Mouse (Mus musculus): ENCODE data around the gene Stfa2.
"Not testable (repeated sequence)": the region's sequence is repeated elsewhere in the genome, so short reads cannot be mapped to it uniquely, and the experiment has no call there.

Stfa2 gene

DNA sequence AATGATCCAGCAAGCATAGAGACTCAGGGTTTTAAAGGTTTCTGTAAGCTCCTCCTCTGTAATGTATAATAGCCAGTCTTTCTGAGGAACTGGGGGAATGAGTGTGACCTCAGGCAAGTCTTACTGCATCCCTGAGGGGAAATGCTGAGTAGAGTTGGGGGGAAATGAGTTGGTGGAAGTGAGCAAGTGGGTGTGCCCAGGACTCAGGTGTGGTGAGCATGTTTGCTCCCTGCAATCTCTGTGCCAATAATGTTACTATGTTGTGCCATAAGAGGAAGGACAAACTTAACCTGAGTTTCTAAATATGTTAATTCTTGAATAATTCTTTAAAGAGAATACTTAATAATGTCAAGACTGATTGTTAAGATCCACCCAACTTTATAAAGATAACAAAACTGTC lies at the start of gene Stfa2:
Gene Stfa2, minus strand, starts transcription at position 101 of the 400 bp plus-strand sequence.
- TF ChIP-seq GATA4 (IDR thresholded peaks at IDR 0.05; ENCODE audit: insufficient replicate concordance, low read length) = no peak

DNA sequence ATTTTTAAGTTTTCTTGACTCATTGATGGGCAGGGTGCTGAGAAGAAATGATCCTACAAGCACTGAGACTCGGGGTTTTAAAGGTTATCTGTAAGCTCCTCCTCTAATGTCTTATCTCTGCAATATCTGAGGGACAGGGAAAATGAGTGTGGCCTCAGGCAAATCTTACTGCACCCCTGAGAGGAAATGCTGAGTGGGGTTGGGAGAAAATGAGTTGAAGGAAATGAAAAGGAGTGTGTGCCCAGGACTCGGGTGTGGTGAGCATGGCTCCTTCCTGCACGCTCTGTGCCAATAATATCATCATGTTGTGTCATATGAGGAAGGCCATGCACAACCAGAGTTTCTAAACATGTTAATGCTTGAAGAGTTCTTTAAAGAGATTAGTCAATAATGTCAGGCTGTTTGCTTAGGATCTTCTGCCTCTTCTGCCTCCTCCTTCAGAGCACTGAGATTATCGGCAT lies 47.1 kb upstream of the Stfa2 start, which contains the start of gene Stfa3:
Gene Stfa3, minus strand, starts transcription at position 51 of the 461 bp plus-strand sequence.
- no peak for TF ChIP-seq GATA4 (IDR thresholded peaks at IDR 0.05; ENCODE audit: insufficient replicate concordance, low read length)

DNA sequence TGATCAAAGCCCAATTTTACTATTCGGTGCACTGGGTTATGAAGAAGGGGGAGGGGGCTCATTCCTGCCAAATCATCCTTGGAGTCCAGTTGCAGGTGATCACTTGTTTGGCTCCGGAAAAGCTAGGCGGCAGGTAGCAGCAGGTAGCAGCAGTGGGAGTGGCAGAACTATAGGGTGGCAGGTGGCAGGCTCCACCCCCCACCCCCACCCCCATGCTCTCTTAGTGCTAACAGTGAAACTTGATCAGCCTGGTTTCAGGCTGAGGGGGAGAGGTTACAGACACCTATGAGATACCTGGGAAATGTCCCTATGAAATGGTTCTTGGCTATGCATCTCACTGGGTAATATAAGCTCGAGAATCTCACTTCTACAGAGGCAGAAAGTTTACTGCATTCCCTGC lies 19.2 kb downstream of the Stfa2 start:
- no peak for TF ChIP-seq GATA4 (IDR thresholded peaks at IDR 0.05; ENCODE audit: insufficient replicate concordance, low read length)

DNA sequence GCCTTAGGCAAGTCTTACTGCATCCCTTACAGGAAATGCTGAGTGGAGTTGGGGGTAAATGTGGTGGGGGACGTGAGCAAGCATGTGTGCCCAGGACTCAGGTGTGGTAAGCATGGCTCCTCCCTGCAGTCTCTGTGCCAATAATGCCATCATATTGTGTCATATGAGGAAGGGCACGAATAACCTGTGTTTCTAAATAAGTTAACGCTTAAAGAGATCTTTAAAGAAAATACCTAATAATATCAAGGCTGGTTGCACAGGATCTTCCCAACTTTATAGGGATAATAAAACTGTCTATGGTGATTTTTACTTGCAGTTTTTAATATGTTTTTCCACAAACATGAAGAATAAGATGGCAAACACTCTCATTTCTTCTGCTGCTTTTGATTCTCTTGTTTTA lies 40.6 kb downstream of the Stfa2 start, which contains the start of gene BC100530:
Gene BC100530, minus strand, starts transcription at position 101 of the 400 bp plus-strand sequence.
- not testable (repeated sequence) for TF ChIP-seq GATA4 (IDR thresholded peaks at IDR 0.05; ENCODE audit: insufficient replicate concordance, low read length)
